Mouse (Mus musculus) spleen, adult 2 months (tissue): ENCODE results near the gene Fam131c.

Experiments used
- CTCF ChIP-seq: fragments of 200-500 bp; IDR thresholded peaks from 2 replicates; pipeline ENCODE4 v1.5.1; 2011; ENCODE audit warnings: mild to moderate bottlenecking, inconsistent platforms; ENCODE audit not compliant: insufficient read depth, insufficient read length, insufficient replicate concordance; ENCODE audit errors: extremely low read depth
- POLR2A ChIP-seq: fragments of 200-500 bp; IDR thresholded peaks from 2 replicates; pipeline ENCODE4 v1.6.1; 2011; ENCODE audit warnings: low read depth, low read length, inconsistent platforms

DNA sequence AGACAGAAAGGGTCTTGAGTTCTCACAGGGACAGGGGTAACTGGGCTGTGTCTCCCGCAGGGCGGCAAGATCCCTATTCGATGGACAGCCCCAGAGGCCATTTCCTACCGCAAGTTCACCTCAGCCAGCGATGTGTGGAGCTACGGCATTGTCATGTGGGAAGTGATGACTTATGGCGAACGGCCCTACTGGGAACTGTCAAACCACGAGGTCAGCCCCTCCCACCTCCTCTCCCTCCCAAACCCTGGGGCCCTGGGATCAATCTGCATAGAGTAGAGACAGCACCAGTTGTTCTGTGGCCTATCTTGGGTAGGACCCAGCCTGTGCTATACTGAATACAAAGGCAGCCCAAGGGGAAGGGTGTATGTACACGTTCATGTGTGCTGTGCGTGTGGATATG is 45.5 kb upstream of the Fam131c start:
- TF ChIP-seq POLR2A (no peak), CTCF (no peak)
